Mouse (Mus musculus) G1E (cell line): Measurements from ENCODE around the gene Isyna1. TPM values are rescaled to one million over a fixed set of nuclear protein-coding genes. Genes with fewer than 3 reads are reported as not detected.

Source experiments
- ATAC-seq: 2 replicates; pipeline ENCODE4 v1.8.0; 2016; ENCODE audit warnings: mild to moderate bottlenecking; ENCODE audit not compliant: insufficient number of reproducible peaks, poor library complexity, low FRiP score, severe bottlenecking; ENCODE audit errors: extremely low read depth
- DNase-seq: peaks from one replicate; pipeline ENCODE4 v3.0.0; 2012; ENCODE audit warnings: low spot score
- H3K27me3 ChIP-seq: 2 replicates; pipeline ENCODE4 v1.6.1; 2012; ENCODE audit warnings: mild to moderate bottlenecking, low read length, inconsistent platforms; ENCODE audit not compliant: insufficient read depth
- H3K36me3 ChIP-seq: replicated peaks from 2 replicates; pipeline ENCODE3; 2012; ENCODE audit warnings: mild to moderate bottlenecking, inconsistent platforms
- H3K4me1 ChIP-seq: 2 replicates; pipeline ENCODE4 v1.6.1; 2012; ENCODE audit warnings: low read depth, low read length, inconsistent platforms, mixed read lengths; ENCODE audit not compliant: insufficient read depth
- H3K4me3 ChIP-seq: 2 replicates; pipeline ENCODE4 v1.5.1; 2012; ENCODE audit warnings: low read depth, mild to moderate bottlenecking, inconsistent platforms, low read length, moderate library complexity, mixed read lengths
- H3K9me3 ChIP-seq: replicated peaks from 2 replicates; pipeline ENCODE4 v1.6.1; 2012; ENCODE audit warnings: inconsistent platforms
- CTCF ChIP-seq: IDR thresholded peaks from 2 replicates; pipeline ENCODE4 v1.5.1; 2012; ENCODE audit warnings: low read depth, low read length, inconsistent platforms, mixed read lengths
- GATA1 ChIP-seq: IDR thresholded peaks from 2 replicates; pipeline ENCODE4 v1.6.1; 2012; ENCODE audit warnings: borderline replicate concordance, low read length, inconsistent platforms, mixed read lengths
- GATA2 ChIP-seq: IDR thresholded peaks from 2 replicates; pipeline ENCODE4 v1.6.1; 2012; ENCODE audit warnings: low read depth, low read length, inconsistent platforms, borderline replicate concordance
- POLR2AphosphoS5 ChIP-seq: IDR thresholded peaks from 2 replicates; pipeline ENCODE4 v1.6.1; 2012; ENCODE audit warnings: low read depth, low read length, inconsistent platforms; ENCODE audit not compliant: insufficient replicate concordance
- TAL1 ChIP-seq: conservative IDR thresholded peaks from 2 replicates; pipeline ENCODE4 v1.6.1; 2012; ENCODE audit warnings: low read depth, low read length, inconsistent platforms, mixed read lengths
- polyA plus RNA-seq: library from polyadenylated mRNA; stranded (reverse); fragments of >175 nt; gene quantifications from 2 replicates; pipeline ENCODE4 v1.2.3, GENCODE M21; 2012
- total RNA-seq, 2 experiments: library from RNA; stranded (forward) in 1 of 2; stranded (reverse) in 1 of 2; fragments of 200-1000 nt in 1 of 2; fragments of >200 nt in 1 of 2; fragmentation: Nextera tagmentation in 1 of 2; gene quantifications; 2 replicates each; pipeline ENCODE4 v1.2.3; 2014 to 2017

Isyna1 gene
- total and polyA plus RNA-seq, 3 experiments: 22.9 to 141 (median 35.8) TPM

GRCm38 (mm10) chr8:70553740-70554139 is 40.4 kb upstream of the Isyna1 start:
- Histone ChIP-seq H3K9me3 (no peaks in the 10 kb centered on the region), H3K27me3 (no peaks in the 10 kb centered on the region), H3K4me1 (peaks cover 46% of the 10 kb centered on the region), H3K36me3 (peaks cover 84% of the 10 kb centered on the region), H3K4me3 (no peak overlapping the region)
- DNase-seq: no peak
- ATAC-seq: no peak
- TF ChIP-seq GATA1 (no peak), TAL1 (no peak), GATA2 (no peak), CTCF (no peak), POLR2AphosphoS5 (no peak)

GRCm38 (mm10) chr8:70555079-70555747 is 39.0 kb upstream of the Isyna1 start:
- Histone ChIP-seq H3K4me3 (no peak overlapping the region), H3K36me3 (peaks cover 90% of the 10 kb centered on the region), H3K27me3 (no peaks in the 10 kb centered on the region), H3K4me1 (peaks cover 51% of the 10 kb centered on the region), H3K9me3 (no peaks in the 10 kb centered on the region)
- ATAC-seq (no peak), DNase-seq (no peak)
- TF ChIP-seq GATA2: no peak
- TF ChIP-seq CTCF: no peak
- TF ChIP-seq POLR2AphosphoS5: no peak
- TF ChIP-seq GATA1: no peak
- no peak for TF ChIP-seq TAL1

DNA sequence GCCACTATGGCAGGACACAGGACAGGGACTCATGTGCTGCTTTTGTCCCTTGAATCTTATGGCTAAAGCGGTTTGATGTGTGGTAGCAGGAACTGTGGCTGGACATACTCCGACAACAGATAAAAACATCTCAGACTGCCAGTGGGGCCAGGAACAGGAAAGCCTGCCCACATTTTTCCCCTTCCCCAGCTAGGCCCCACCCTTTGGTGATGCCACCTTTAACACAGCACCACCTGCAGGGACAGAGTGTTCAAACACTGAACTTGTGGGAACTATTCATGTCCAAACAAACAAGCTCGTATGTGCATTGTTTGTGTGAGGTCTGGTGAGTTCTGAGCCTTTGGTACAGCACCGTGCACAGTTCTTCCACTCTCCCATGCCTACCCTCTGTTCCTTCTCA is 35.8 kb upstream of the Isyna1 start:
- Histone ChIP-seq H3K36me3 (peaks cover 92% of the 10 kb centered on the region), H3K4me1 (peaks cover 54% of the 10 kb centered on the region), H3K4me3 (no peak overlapping the region), H3K27me3 (no peaks in the 10 kb centered on the region), H3K9me3 (no peaks in the 10 kb centered on the region)
- DNase-seq: no peak
- no peak for ATAC-seq
- TF ChIP-seq GATA2 (no peak), TAL1 (no peak), GATA1 (no peak), POLR2AphosphoS5 (no peak), CTCF (no peak)

- ATAC-seq: no peak
Observed at GRCm38 (mm10) chr8:70558983-70559382, 35.2 kb upstream of the Isyna1 start.

DNA sequence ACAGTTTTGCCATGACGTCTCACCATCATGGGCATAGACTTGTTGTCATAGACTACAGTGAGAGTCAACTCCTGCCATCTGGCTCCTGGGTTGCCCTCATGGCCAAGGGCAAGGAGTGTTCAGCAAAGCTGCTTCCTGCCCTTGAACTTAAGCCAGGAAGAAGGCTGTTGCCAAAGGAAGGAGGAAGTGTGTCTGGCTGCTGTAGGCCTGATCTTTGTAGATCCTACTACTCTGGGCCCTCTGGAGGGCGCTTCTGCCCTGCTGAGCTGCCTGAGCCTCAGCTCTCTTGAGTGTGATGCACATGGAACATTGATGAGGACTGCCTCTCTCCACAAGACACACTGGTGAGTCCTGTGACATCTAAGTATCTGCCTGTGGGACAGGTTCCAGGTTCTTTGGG is 34.1 kb upstream of the Isyna1 start:
- DNase-seq (no peak), ATAC-seq (no peak)
- peaks cover 91% of the 10 kb centered on the region for H3K36me3 ChIP-seq
- H3K27me3 ChIP-seq: no peaks in the 10 kb centered on the region
- H3K9me3 ChIP-seq: no peaks in the 10 kb centered on the region
- TF ChIP-seq POLR2AphosphoS5 (no peak), TAL1 (no peak), GATA1 (no peak), GATA2 (no peak), CTCF (no peak)
- H3K4me3 ChIP-seq: no peak overlapping the region
- H3K4me1 ChIP-seq: peaks cover 59% of the 10 kb centered on the region

More at GRCm38 (mm10) chr8:70558983-70559382, 35.2 kb upstream of the Isyna1 start:
- no peak overlapping the region for H3K4me3 ChIP-seq
- H3K36me3 ChIP-seq: peaks cover 90% of the 10 kb centered on the region
- TF ChIP-seq POLR2AphosphoS5: no peak
- no peak for TF ChIP-seq TAL1
- DNase-seq: no peak
- H3K27me3 ChIP-seq: no peaks in the 10 kb centered on the region
- H3K9me3 ChIP-seq: no peaks in the 10 kb centered on the region
- H3K4me1 ChIP-seq: peaks cover 54% of the 10 kb centered on the region

DNA sequence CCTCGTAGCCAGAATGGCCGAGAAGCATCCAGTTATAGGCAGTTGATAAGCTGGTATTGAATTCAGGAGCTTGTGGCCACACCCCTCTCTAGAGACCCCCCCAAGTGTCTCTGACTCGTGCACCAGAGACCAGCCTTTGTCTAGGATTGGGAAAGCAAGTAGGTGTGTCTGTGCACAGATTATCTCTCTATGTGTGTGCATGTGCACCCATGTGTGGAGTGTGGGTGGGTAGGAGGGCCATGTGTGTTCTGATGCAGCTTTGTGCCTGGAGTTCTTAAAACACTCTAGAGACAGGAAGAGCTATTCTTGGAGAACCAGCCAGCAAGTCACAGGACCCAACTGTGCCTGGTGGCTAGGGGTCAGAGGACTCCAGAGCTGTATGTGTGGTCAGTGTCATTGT is 33.6 kb upstream of the Isyna1 start:
- no peak for DNase-seq
- Histone ChIP-seq H3K4me3 (no peak overlapping the region), H3K4me1 (peaks cover 62% of the 10 kb centered on the region), H3K36me3 (peaks cover 91% of the 10 kb centered on the region), H3K9me3 (no peaks in the 10 kb centered on the region), H3K27me3 (no peaks in the 10 kb centered on the region)
- ATAC-seq: no peak
- TF ChIP-seq GATA1 (no peak), CTCF (no peak), TAL1 (no peak), POLR2AphosphoS5 (no peak)

DNA sequence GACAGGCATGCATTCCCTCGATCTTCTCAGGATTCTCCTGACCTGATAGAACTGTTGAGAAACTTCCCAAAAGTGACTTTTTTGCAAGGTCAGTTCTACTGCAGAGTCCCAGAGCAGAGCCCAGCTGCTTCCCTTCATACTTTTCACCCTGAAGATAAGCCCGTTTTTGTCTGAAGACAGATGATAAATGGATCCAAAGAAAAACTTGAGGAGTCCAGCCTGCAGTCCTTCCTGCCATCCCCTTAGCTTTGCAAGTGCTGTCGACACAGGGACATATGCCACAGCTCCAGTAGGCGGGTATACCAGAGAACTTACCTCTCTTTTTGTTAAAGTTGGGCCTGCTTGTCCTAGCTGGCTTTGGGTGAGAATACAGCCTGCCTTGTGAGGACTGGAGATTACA is 32.8 kb upstream of the Isyna1 start:
- DNase-seq (no peak), ATAC-seq (no peak)
- Histone ChIP-seq H3K4me1 (peaks cover 66% of the 10 kb centered on the region), H3K4me3 (no peak overlapping the region), H3K36me3 (peaks cover 87% of the 10 kb centered on the region), H3K9me3 (no peaks in the 10 kb centered on the region), H3K27me3 (no peaks in the 10 kb centered on the region)
- TF ChIP-seq TAL1 (no peak), GATA2 (no peak), CTCF (no peak), GATA1 (no peak), POLR2AphosphoS5 (no peak)
